Mouse (Mus musculus): ENCODE measurements around the gene Bcas3.
"Not testable (repeated sequence)": the region's sequence is repeated elsewhere in the genome, so short reads cannot be mapped to it uniquely, and the experiment has no call there.

Gene Bcas3

DNA sequence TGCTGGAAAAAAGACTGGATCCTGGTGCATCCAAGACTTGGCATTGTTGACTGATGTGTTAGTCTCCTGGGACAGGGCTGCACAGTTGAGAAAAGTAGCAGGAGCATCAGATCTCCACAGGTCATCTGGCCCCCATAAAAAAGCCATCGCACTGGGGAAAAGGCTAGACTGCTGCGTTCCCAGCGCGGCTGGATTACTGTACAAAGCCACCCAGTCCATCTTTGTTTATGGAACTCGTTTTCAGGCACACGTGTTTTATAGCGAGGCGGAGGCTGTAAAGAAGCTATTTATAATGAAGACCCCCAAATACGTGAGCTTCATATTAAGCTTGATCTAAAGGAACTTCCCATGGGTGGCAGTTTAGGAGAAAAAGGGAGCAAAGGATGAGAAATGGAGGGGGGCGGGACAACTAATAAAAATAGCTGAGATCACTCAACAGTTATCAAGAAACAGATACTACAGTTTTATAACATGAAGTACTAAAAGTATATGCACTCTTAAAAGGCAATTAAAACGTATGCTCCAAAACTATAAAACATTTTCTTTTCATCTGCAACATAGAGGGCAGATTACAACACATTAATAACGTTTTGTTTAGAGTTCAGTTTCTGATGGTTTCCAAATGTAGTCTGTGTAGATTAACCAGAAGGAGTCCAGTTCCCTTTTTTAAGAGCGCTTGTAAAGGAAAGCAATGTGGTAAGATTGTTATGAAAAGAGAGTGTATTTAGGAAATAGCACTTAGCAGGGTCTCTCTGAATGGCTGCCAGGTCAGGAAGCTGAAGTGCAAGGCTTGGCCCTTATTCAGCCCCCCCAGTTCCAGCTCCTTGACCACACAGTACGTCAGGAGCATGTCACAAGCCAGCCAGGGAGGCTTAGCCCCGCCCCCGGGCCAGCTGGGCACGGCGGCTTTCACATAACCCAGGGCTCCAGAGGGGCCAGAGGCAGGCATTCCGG, 360.2 kb downstream of the Bcas3 start:
- peak; percentile 99 for DNase-seq

DNA sequence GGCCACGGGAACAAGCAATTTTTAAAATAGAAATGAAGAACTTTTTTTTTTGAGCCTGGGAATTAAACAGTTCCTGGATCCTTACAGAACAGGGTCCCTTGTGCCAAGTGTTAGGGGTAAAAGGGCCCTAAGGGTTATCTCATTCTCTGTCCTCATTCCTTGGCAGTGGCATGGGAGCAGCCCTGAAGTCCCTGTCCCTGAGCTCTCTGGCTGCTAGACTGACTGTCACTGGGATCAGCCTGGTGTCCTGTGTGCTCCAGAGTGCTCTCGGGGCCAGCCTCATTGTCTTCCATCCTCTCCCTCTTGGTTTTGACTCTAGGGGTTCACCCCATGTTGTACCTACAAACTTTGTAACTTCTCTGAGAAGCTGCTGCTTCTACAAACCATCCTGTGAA, 360.8 kb downstream of the Bcas3 start:
- DNase-seq = no peak

DNA sequence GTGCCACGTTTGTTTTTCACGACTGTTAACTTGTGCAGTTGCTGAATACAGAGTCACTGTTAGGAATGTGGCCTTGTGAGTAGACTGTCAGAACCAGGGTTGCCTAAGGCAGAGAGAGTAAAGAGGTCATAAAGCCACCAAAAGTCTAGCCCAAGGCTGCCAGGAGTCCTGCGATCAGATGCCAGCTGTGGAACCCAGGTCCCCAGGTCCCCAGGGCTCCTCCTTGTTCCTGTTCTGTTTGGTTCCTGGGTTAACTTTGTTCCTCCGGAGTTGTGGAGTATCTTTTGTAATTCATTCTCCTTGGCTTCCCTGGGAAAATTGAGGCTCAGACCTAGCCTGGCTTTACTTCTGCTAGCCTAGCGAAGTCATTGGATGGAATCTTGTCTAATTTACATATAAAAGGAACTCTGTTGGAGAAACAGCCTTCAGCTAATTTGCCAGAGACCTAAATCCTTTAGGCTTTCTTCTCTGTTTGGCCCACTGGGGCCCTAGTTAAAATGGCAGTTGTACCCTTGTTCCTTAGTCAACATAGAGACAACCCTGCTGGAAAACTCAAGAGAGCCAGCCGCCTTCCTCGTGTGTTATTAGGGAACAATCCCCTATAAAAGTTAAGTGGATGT, 361.5 kb downstream of the Bcas3 start:
- DNase-seq = peak; percentile 75

DNA sequence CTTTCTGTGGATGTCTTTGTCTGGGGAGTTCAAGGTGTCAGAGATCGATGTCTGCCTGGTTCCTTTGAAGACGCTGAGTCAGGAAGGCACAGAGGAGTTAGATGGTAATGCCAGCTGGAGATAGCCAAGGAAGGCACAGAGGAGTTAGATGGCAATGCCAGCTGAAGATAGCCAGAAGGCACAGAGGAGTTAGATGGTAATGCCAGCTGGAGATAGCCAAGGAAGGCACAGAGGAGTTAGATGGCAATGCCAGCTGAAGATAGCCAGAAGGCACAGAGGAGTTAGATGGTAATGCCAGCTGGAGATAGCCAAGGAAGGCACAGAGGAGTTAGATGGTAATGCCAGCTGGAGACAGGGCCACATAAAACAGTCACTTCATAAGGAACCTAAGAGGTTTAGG, 363.8 kb downstream of the Bcas3 start:
- not testable (repeated sequence) for DNase-seq

- DNase-seq = peak; percentile 85
Observed at GRCm38 (mm10) chr11:85719091-85719490, 366.1 kb downstream of the Bcas3 start.

DNA sequence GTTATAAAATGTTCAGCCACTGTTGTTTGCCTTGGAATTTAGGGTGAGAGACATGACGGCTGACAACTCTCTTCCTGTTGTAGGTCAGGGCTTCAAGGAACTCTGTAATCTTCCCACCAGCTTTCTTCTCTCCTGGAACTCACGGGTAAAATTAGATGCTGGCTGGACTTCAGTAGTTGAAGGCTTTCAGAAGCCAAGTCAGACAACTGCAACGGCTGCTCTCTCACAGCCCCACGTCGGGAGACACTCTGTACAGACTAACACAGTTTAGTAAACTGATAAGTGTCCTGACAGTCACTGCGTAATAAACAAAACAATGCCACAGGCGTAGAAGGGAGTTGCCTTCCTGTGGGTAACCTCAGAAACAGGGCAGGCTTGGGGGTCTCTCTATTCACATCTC, 366.8 kb downstream of the Bcas3 start:
- peak; percentile 94 for DNase-seq

GRCm38 (mm10) chr11:85720269-85720773, 367.4 kb downstream of the Bcas3 start:
- peak; percentile 83 for DNase-seq

GRCm38 (mm10) chr11:85721986-85722385, 369.0 kb downstream of the Bcas3 start:
- peak; percentile 72 for DNase-seq

GRCm38 (mm10) chr11:85724159-85724558, 371.2 kb downstream of the Bcas3 start:
- peak; percentile 30 for DNase-seq

DNA sequence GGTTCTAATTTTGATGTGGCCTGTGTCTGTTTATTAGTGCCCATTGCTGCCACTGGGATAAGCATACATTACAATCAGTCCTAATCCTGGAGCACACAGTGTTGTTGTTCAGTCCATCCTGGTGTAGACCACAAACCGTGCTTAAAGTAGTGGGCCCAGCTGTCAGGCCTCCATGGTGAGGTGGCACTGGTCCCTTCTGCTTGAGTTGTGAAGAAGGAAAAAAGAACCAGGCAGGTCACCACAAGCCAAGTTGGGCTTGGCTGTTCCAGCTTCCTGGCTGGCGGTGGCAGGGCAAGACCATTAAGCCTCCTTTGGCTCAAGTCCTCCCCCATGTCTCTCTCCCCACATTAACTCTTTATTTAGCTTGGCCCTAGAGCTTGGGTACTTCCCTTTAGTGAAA, 376.8 kb downstream of the Bcas3 start:
- peak; percentile 62 for DNase-seq

DNA sequence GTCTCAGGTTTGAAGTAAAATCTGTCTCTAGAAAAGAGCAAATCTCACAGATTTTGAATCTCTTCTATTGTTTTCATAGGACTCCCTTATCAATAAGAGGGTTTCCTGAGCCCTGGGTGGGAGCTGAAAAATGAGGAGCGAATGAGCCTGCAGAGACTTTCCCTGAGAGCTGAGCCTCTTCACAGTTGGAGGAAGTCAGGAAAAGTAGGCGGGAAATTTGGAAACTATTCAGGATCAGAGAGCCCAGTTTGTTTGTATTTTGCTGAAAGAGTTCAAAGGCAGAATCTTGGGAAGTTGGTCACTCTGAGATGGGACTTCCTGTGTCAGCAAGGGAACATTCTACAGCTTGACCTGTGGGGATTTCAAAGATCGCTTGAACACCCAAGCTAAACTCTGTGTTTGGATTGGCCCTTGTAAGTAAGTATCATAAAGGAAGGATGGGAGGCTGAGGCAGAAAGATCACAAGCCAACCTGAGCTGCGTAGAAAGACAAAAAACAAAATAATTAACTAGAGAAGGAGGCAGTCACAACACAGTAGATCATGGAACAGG, 379.6 kb downstream of the Bcas3 start:
- peak; percentile 71 for DNase-seq

- DNase-seq = peak; percentile 88
Observed at GRCm38 (mm10) chr11:85733577-85733976, 380.6 kb downstream of the Bcas3 start.

DNA sequence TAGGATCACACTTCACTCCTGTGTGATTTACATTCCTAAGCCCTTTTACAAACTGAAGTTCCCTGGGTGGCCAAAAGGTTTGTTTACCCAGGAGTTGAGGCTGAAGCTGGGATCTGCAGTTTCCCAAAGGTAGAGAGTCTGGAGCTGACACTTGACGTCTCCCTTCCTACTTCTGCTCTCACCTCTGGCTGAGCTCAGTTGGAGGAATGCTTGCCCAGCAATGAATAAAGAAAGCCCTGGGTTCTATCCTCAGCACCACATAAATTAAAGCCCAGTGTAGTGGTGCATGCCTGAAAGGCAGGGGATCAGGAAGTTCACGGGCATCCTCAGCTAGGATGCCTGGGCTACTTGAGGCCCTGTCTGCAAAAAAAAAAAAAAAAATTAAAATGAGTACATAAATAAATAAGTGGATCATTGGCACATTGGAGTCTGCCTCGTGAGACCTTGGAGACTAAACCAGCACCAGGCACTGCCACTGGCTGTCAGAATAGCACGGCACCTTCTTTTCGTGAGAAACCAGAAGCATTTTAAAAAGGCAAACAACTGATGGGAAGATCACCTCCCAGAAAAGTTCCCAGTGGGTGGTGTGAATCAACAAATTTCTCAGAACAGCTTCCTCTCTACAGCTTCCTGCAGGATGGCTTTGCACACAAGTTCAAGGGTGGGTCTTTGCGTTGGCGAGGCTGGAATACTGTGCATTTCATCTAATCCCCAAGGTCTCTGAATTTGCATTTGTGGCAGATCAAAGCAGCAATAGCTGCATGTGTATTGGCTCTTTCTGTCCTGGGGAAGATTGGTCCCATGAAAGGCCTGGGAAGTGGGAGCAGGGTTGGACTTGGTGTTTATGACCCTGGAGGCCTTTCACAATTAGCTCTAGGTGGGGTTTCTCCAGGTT, 381.6 kb downstream of the Bcas3 start:
- no peak for DNase-seq

GRCm38 (mm10) chr11:85737227-85737626, 384.3 kb downstream of the Bcas3 start:
- no peak for DNase-seq

- DNase-seq = no peak
Observed at GRCm38 (mm10) chr11:85737893-85738292, 384.9 kb downstream of the Bcas3 start.

DNA sequence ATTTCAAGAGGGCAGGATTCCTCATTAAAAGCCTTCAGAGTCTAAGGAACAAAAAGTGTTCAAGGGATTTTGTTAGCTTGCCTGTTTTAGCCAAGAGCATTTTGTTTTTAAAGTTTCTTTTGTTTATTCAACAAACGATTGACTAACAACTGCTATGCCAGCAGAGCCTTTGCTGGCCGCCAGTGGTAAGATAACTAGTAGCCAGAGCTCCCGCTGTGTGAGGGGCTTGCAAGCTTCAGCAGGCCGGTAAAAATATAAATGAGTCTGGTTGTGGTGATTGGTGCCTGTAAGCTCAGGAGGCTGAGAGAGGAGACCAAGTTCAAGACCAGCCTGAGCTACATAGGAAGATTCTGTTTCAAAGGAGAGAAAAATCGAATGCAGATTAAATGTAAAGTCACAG, 385.6 kb downstream of the Bcas3 start:
- no peak for DNase-seq

DNA sequence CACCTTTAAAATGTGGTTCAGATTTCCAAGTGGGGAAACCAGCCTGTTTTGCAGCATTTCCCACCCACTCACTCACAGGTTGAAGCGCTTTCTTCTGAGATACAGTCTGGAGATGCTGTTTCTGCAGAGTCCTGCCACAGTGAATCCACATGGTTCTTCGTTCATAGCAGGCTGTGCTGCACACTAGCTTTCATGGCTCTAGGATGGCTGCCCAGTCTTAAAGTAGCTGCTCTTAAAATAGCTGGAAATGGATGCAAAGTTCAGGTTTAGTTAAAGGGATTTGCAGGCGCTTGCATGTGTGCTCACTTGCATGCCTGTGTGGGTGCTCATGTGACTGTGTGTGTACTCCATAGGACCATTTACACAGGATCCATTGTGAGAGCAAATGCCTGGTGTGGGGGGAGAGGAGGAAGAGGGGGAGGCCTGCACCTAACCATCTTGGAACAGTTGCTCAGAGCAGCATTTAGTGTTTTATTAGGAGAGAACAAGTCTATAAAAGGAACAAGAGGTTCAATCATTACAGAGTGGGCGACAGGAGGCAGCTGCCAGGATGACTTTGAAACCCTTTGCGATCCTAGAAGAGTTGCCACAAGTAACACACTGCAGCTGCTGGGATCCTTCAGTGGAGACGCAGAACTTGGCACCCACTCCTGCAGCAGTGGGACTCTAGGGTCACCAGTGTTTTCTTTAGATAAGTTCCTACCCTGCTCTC, 386.5 kb downstream of the Bcas3 start:
- peak; percentile 92 for DNase-seq

GRCm38 (mm10) chr11:85746373-85746772, 393.4 kb downstream of the Bcas3 start:
- DNase-seq = no peak

- peak; percentile 62 for DNase-seq
Observed at GRCm38 (mm10) chr11:85748891-85749290, 395.9 kb downstream of the Bcas3 start.

GRCm38 (mm10) chr11:85751171-85751570, 398.2 kb downstream of the Bcas3 start:
- peak; percentile 79 for DNase-seq

DNA sequence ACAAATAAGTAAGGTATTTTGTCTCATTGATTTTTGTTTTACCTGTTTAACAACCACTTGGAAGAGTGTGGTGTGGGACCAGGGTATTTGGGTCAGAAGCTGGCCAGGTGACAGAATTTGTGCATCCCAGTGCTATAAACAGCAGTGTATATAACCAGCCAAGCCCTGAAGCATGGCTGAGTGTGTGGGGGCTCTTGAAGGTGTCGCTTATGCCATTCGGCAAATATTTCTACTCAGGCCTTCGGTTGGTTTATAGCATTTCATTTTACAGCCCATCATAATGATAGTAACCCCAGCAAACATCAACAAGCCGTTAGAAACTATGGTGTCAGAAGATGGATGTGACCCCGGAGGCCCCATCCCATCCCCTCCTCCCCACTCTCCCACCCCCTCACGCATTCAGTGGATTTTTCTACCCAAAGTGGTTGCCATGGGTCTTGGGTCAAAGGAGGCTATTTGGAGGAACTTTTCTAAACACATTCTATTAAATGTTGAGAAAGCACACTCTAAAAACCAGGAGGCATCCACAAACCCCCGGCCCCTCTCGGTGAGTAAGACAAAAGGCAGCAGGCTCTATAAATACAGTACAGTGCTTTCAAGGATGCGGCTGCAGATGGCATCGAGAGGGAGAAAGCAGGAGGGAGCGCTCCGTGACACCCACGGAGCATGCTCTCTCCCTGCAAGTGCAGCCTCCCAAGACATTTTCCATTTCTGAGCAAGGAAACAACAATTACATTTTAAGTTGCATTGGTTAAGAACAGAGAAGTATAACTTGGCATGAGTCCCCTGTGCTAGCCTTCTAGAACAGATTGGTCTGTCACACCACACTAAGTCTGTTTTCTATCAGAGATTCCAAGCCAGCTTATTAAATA, 401.9 kb downstream of the Bcas3 start:
- DNase-seq = no peak

Data from heart, adult 11 months (tissue).